Mouse (Mus musculus) frontal cortex, adult 2 months (tissue): ENCODE results near the gene Pdss2. TPM values are rescaled to one million over a fixed set of nuclear protein-coding genes. Genes with fewer than 3 reads are reported as not detected.
A peak's percentile ranks its signal among the peaks of the same experiment; 100 is the strongest.

Source experiments
- DNase-seq, 2 experiments: peaks; one replicate each; pipeline ENCODE4 v3.0.0; 2022; ENCODE audit warnings: low spot score in 1 of 2; ENCODE audit errors: extremely low spot score in 1 of 2
- polyA plus RNA-seq: library from polyadenylated mRNA; depleted of rRNA; stranded (reverse); fragments of >200 nt; gene quantifications from 2 replicates; pipeline ENCODE4 v1.2.3, GENCODE M21; 2012; rRNA removed

Pdss2 gene
- polyA plus RNA-seq: 10.4 and 12.6 TPM in 2 replicates

DNA sequence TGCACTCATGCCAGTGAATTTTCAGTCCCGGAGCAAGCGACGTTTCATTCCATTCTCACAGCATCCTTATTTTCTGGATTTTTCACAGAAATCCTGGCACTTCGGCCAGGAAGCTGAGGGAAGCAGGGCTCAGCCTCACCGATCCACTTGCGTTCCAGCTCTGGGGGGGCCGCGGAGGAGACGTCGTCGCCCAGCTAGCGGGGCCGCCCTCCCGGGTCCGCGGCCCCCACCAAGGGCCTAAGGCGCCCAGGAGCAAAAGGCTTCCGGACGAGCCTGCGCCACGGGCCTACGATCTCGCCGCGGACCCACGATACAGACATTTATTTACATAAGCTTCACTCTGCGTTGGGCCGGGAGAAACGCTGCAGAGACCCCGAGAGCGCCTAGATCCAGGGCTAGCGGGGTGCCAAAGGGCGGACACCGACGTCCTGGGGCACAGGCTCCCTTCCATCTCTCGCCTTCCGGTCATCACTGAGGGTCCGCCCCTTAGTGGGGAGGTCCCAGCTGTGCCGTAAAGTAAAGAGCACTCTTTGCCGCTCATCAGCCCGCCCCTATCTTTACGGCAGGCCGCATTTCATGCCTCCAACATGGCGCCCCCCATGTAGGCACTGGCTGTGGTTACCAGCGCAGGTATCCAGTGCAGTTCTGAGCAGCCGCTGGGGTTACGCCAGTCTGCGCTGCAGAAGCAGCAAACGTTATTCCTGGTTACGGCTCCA lies at the start of gene Pdss2:
Gene Pdss2, plus strand, starts transcription at position 577 of the 716 bp plus-strand sequence.
- peak; percentile 94 to 97 for DNase-seq

- no peak for DNase-seq
These were observed 49.2 kb upstream of the Pdss2 start for GRCm38 (mm10) chr10:43172066-43172465.

- DNase-seq: no peak
These were observed 48.7 kb upstream of the Pdss2 start for GRCm38 (mm10) chr10:43172554-43172953.

GRCm38 (mm10) chr10:43173141-43173827 lies 48.0 kb upstream of the Pdss2 start:
- DNase-seq: peak in 1 of 2 experiments; percentile 49

DNA sequence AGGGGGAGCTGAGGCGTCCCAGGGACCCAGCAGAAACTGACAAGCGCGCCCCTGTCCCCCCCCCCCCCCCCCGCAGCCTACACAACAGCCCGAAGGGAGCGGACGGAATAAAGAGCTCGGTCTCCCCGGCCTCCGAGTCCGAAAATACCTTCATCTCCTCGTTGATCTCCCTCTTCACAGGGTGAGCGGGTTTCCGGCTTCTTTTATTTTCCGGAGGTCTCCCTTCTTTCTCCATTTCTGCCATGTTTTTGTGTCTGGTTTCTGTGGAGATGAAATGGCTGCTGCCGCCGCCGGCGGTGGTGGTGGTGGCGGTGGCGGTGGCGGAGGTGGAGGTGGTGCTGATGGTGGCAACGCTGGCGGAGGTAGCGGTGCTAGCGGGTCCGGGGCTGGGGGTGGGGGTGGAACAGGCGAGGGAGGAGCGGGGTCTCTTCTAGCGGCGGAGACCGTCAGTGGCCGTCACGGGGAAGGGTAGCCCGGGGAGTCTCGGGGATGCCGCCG lies 47.4 kb upstream of the Pdss2 start:
- peak in 1 of 2 experiments; percentile 46 for DNase-seq

DNA sequence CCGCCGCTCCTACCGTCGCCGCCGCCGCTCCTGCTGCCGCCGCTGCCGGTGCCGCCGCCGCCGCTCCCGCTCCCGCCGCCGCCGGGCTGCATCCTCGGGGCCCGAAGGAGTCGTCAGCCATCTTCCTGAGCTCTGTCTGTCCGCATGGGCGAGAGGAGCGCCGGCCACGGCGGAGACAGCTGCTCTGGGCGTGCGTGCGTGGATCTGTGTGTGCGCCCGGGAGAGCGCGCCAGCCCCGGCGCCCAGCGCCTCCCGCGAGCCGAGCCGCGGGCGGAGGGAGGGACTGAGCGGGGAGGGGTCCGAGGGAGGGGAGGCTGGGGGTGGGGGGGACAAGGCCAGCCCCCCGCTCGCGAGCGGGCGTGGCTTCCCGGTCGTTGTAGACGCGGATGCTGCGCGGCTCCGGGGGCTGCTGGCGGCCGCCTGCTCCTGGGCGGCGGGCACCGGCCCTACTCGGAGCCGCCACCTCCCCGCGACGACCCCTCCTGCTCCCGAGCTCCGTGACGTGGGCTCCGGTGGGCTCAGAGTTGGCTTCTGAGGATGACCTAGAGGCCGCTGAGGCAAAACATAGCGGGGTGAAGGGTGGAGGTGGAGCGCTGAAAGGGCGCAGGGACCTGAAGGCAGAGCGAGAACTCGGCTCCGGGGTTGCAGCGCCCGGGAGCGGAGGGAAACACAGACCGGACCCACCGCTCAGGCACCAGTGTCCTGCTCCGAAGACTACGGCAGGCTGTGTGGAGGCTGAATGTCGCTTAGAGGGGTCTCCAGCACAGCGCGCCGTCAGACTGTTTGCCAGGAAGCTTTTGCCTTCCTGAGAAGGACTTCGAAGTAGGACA lies 46.7 kb upstream of the Pdss2 start, which contains the start of the genes Sobp and 9030612E09Rik:
Gene Sobp, minus strand, starts transcription at position 205 of the 830 bp plus-strand sequence.
Gene 9030612E09Rik, plus strand, starts transcription at position 379 of the 830 bp plus-strand sequence.
- DNase-seq: peak in 1 of 2 experiments; percentile 81

GRCm38 (mm10) chr10:43175156-43175601 lies 46.1 kb upstream of the Pdss2 start:
- DNase-seq: peak in 1 of 2 experiments; percentile 43

GRCm38 (mm10) chr10:43180313-43180912 lies 40.9 kb upstream of the Pdss2 start:
- DNase-seq: no peak

DNA sequence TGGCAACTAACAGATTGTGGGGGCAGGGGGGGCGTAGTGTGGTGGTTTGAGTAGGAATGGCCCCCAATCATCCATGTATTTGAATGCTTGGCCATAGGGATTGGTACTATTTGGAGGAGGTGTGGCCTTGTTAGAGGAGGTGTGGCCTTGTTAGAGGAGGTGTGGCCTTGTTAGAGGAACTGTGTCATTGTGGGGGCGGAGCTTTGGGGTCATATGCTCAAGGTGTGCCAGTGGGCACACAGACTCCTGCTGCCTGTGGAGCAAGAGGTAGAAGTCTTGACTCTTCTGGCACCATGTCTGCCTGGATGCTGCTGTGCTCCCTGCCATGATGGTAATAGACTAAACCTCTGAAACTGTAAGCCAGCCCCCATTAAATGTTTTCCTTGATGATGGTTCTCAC lies 21.1 kb upstream of the Pdss2 start:
- DNase-seq: no peak

- no peak for DNase-seq
These were observed 17.4 kb upstream of the Pdss2 start for GRCm38 (mm10) chr10:43203865-43204264.

- DNase-seq: peak in 1 of 2 experiments; percentile 34
These were observed 9.4 kb upstream of the Pdss2 start for GRCm38 (mm10) chr10:43211866-43212265.

- DNase-seq: no peak
These were observed 3.9 kb upstream of the Pdss2 start for GRCm38 (mm10) chr10:43217361-43217900.

- DNase-seq: peak in 1 of 2 experiments; percentile 28
These were observed 807 bp upstream of the Pdss2 start for GRCm38 (mm10) chr10:43220479-43220878.

- no peak for DNase-seq
These were observed 373 bp downstream of the Pdss2 start for GRCm38 (mm10) chr10:43221659-43222058.

DNA sequence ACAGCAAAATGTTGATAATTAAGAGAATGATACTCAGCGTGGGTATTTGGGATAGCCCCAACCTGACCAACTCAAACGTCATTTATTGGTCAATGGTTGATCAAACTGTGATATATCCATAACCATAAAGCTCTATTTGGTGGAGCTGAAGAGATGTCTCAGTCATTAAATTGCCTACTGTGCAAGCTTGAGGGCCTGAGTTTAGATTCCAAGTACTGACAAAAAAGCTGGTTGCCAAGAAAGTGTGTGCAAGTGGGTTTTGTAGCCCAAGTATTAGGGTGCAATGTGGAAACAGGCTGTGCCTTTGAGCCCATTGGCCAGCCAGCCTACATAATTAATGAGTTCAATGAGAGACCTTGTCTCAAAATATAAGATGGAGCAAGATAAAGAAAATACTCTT lies 2.1 kb downstream of the Pdss2 start:
- no peak for DNase-seq

DNA sequence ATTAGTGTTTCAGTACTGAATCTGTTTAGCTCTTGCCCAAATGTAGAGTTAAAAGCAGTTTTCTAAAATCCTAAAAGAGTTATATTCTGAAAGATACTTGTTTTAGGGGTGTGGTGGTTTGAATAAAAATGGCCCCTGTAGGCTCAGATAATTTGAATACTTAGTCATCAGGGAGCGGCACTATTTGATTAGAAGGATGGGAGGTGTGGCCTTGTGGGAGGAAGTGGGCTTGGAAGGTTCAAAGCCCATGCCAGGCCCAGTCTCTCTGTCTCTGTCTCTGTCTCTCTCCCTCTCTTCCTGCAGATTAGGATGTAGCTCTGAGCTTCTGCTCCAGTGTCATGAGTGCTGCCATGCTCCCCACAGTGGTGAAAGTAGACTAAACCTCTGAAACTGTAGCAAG lies 5.1 kb downstream of the Pdss2 start:
- DNase-seq: no peak

DNA sequence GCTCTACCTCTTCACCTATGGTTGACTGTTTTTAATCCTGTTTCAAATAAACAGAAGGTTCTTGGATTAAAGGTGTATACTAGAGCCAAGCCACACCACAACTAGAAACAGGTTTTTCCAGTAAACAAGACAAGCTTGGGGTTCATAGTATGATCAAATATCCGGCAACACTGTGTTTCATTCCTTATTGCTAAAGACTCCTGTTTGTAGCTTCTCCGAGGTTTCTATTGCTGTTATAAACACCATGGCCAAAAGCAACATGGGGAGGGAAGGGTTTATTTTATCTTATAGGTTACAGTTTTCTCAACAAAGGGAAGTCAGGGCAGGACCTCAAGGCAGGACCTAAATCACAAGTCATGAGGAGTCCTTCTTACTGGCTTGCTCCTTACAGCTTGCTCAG lies 8.0 kb downstream of the Pdss2 start:
- no peak for DNase-seq

DNA sequence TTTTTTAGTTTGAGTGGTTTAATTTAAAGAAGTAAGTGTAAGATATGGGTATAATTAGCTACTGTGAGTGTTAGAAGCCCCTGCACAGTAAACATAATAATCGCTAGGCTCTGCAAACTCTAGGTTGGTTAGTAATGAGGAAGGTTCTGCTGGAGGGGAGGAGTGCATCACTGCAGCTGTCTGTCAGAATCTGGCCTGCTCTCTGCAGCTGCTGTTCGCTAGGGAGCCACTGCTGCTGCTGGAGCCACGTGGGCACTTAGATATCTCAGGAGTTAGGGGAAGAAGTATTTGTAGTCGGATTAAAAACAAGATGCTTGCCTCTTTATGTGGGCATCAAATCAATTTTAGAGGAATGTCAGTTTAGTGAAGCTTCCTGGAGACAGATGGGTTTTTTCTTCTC lies 13.2 kb downstream of the Pdss2 start:
- DNase-seq: no peak

DNA sequence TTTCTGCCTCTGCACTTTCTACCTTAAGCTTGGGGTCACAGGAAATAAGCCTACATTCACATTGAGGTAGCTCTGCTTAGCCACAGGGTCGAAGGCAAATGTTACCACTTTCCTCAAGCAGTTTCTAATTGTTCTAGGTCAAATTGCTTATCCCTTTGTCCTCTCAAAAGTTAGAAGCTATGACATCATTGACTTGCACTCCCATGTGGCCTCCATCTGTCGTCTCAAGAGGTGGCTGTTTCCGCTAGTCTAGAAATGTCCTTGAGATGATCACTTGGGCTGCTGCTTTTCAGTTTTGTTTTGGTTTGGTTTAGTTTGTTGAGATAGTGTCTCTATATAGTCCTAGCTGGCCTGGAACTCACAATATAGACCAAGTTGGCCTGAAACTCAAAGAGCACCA lies 13.7 kb downstream of the Pdss2 start:
- no peak for DNase-seq
